Mouse (Mus musculus): ENCODE measurements around the gene Mgarp. TPM values are rescaled to one million over a fixed set of nuclear protein-coding genes. Genes with fewer than 3 reads are reported as not detected.
"Not testable (repeated sequence)": the region's sequence is repeated elsewhere in the genome, so short reads cannot be mapped to it uniquely, and the experiment has no call there.

Gene Mgarp
- 2.5 and 5.2 TPM in 2 replicates for polyA plus RNA-seq (2014; fragmentation: Nextera tagmentation; extraction: Ambion mirVana)

DNA sequence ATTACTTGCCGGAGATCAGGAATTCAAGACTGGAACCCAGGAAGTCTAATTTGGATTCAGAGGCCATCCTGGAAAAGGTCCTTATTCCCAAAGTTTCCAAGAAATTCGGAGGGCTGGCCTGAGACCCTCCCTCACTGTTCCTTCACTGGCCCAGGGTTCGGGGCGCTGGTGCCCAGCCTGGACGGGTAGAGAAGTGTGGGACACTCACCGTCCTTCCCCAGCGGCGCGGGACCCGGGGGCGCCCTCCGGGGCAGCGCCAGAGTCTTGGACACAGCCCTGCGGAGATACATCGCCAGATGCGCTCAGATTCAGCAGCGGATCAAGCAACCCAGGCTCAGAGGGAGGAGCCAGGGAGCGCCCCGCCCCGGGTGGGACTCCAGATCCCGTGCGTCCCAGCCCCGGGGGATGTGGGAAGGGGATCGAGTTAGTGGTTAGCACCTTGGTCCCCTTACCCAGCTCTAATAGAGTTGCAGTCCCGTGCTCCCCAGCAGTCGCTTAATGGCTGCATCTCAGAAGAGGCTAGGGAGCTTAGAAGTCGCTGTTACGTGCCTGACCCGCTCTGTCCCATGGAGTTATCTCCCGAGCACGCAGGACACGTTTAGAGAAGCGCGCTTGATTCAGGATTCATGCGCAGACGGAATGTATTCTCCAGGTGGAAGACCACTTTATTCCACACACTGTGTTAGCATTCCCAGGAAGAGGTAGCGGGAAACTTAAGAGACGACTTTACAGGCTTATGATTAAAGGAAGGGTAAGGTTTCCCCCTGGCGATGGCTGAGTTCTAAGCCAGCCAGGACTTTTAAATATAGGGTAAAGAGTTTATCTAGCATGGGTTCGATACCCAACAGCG, at the start of gene Mgarp:
Gene Mgarp (minus strand): TSS at position 520 of the 850 bp plus-strand sequence.
- Histone ChIP-seq H3K4me3 (ENCODE audit: low read depth, low read length) (peak within 1 kb of the TSS; percentile 52), H3K27ac (replicated peaks; ENCODE audit: low read depth, low read length) (no peak within 1 kb of the TSS), H3K4me1 (ENCODE audit: control insufficient read depth, insufficient read depth, low read length) (no peaks in the 10 kb centered on the region; the same call in 1 of the 2 replicates), H3K27me3 (replicated peaks; ENCODE audit: control insufficient read depth, insufficient read depth, low read length) (peaks cover 9% of the 10 kb centered on the region), H3K9me3 (ENCODE audit: control insufficient read depth, low read length) (no peaks in the 10 kb centered on the region), H3K36me3 (ENCODE audit: control insufficient read depth, insufficient read depth, low read length) (no peaks in the 10 kb centered on the region), H3K9ac (ENCODE audit: low read depth, low read length) (peak within 1 kb of the TSS; percentile 60), H3K4me2 (ENCODE audit: low read depth, low read length) (peak within 1 kb of the TSS; percentile 72)
- ATAC-seq (ENCODE audit: low read depth) (peak; percentile 84), DNase-seq (ENCODE audit: low spot score) (peak; percentile 86)
- 2% methylated on average over 33 of the region's 41 CpGs for WGBS

- Histone ChIP-seq H3K27me3 (replicated peaks; ENCODE audit: control insufficient read depth, insufficient read depth, low read length) (no peaks in the 10 kb centered on the region), H3K9ac (ENCODE audit: low read depth, low read length) (no peak overlapping the region), H3K27ac (replicated peaks; ENCODE audit: low read depth, low read length) (no peak overlapping the region), H3K9me3 (ENCODE audit: control insufficient read depth, low read length) (no peaks in the 10 kb centered on the region), H3K4me3 (ENCODE audit: low read depth, low read length) (no peak overlapping the region), H3K4me2 (ENCODE audit: low read depth, low read length) (no peak overlapping the region), H3K36me3 (ENCODE audit: control insufficient read depth, insufficient read depth, low read length) (peaks cover 21% of the 10 kb centered on the region), H3K4me1 (ENCODE audit: control insufficient read depth, insufficient read depth, low read length) (no peaks in the 10 kb centered on the region)
- no peak for DNase-seq (ENCODE audit: low spot score)
- WGBS: 78% methylated on average over 3 of the region's 3 CpGs
- ATAC-seq (ENCODE audit: low read depth): no peak
Observed at GRCm38 (mm10) chr3:51434871-51435595, 38.5 kb upstream of the Mgarp start.

DNA sequence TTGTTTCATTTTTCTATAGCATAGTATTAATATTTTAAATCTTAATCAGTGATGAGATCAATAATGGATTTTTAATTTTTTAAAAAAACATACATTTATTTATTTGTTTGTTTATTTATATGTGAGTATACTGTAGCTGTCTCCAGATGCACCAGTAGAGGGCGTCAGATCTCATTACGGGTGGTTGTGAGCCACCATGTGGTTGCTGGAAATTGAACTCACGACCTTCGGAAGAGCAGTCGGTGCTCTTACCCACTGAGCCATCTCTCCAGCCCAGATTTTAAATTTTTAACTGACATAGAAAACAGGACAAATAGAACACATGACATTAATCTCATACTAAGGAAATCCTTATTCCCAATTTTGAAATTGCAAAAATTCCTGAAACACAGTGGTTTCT, 37.8 kb upstream of the Mgarp start:
- H3K4me3 ChIP-seq (ENCODE audit: low read depth, low read length); H3K4me1 ChIP-seq (ENCODE audit: control insufficient read depth, insufficient read depth, low read length); H3K27me3 ChIP-seq (replicated peaks; ENCODE audit: control insufficient read depth, insufficient read depth, low read length); H3K4me2 ChIP-seq (ENCODE audit: low read depth, low read length); H3K27ac ChIP-seq (replicated peaks; ENCODE audit: low read depth, low read length); ATAC-seq (ENCODE audit: low read depth); DNase-seq (ENCODE audit: low spot score); H3K9me3 ChIP-seq (ENCODE audit: control insufficient read depth, low read length); H3K9ac ChIP-seq (ENCODE audit: low read depth, low read length): not testable (repeated sequence)
- H3K36me3 ChIP-seq (ENCODE audit: control insufficient read depth, insufficient read depth, low read length): peaks cover 18% of the 10 kb centered on the region
- 84% methylated on average over 5 of the region's 5 CpGs for WGBS

DNA sequence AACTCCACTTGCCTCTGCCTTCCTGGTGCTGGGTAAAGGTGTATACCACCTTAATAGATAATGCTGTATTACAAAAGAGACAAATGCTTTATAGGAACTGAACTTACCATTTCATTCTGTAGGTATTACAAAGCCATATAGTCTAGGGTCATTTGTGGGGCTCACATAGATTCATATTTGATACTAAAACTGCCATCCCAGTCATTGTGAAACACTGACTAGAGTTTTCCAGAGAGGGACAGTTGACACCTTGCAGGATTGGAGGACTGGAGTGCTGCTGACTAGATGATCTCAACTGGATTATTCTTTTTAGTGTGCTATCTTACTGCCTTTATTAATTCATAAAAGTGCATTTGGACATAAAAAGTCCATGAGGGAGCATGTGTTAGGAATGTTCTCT, 28.9 kb upstream of the Mgarp start:
- Histone ChIP-seq H3K4me2 (ENCODE audit: low read depth, low read length) (no peak overlapping the region), H3K36me3 (ENCODE audit: control insufficient read depth, insufficient read depth, low read length) (0 out of 2 replicates have a peak, but pooled peaks cover 3% of the 10 kb centered on the region), H3K9me3 (ENCODE audit: control insufficient read depth, low read length) (no peaks in the 10 kb centered on the region), H3K27me3 (replicated peaks; ENCODE audit: control insufficient read depth, insufficient read depth, low read length) (no peaks in the 10 kb centered on the region), H3K27ac (replicated peaks; ENCODE audit: low read depth, low read length) (no peak overlapping the region), H3K4me1 (ENCODE audit: control insufficient read depth, insufficient read depth, low read length) (no peaks in the 10 kb centered on the region), H3K9ac (ENCODE audit: low read depth, low read length) (no peak overlapping the region), H3K4me3 (ENCODE audit: low read depth, low read length) (no peak overlapping the region)
- ATAC-seq (ENCODE audit: low read depth) (no peak), DNase-seq (ENCODE audit: low spot score) (no peak)

DNA sequence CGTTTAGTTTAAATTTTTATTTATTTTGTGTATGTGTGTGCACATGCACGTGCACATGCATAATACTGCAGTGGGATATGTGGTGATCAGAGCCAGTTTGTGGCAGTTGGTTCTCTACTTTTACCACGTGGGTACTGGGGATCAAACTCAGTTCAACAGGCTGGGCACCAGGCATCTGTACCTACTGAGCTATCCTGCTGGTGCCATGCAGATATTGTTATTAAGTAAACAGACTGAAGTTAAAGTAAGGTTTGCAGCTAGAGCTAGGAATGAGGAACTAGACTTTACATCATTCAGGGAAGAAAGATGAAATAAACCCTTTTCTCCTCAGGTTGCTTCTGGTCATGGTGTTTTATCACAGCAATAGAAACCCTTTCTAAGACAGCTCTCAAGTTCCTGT, 25.4 kb upstream of the Mgarp start:
- H3K4me2 ChIP-seq (ENCODE audit: low read depth, low read length): no peak overlapping the region
- H3K4me1 ChIP-seq (ENCODE audit: control insufficient read depth, insufficient read depth, low read length): peaks cover 13% of the 10 kb centered on the region
- H3K36me3 ChIP-seq (ENCODE audit: control insufficient read depth, insufficient read depth, low read length): 0 out of 2 replicates have a peak, but pooled peaks cover 3% of the 10 kb centered on the region
- DNase-seq (ENCODE audit: low spot score) (no peak), ATAC-seq (ENCODE audit: low read depth) (no peak)
- 69% methylated on average over 3 of the region's 3 CpGs for WGBS
- no peaks in the 10 kb centered on the region for H3K27me3 ChIP-seq (replicated peaks; ENCODE audit: control insufficient read depth, insufficient read depth, low read length)
- no peaks in the 10 kb centered on the region for H3K9me3 ChIP-seq (ENCODE audit: control insufficient read depth, low read length)
- no peak overlapping the region for H3K9ac ChIP-seq (ENCODE audit: low read depth, low read length)
- H3K4me3 ChIP-seq (ENCODE audit: low read depth, low read length): no peak overlapping the region
- H3K27ac ChIP-seq (replicated peaks; ENCODE audit: low read depth, low read length): no peak overlapping the region

DNA sequence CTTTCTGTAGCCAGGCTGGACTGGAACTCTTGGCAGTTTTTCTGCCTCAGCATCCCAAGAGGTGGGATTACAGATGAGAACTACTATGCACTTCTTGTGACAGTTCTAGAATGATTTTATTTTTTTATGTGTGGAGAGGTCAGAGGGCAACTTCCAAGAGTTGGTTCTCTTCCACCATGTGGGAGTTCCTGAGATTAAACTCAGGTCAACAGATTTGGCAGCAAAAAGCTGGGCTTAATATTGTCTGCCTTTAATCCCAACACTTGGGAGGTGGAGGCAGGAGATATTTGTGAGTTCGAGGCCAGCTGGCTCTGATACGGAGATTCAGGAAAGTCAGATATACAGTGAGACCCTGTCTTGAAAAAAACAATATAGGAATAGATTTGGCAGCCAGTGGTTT, 21.4 kb upstream of the Mgarp start:
- no peak overlapping the region for H3K9ac ChIP-seq (ENCODE audit: low read depth, low read length)
- peak overlapping the region; percentile 72 for H3K4me2 ChIP-seq (ENCODE audit: low read depth, low read length)
- H3K27me3 ChIP-seq (replicated peaks; ENCODE audit: control insufficient read depth, insufficient read depth, low read length): no peaks in the 10 kb centered on the region
- H3K36me3 ChIP-seq (ENCODE audit: control insufficient read depth, insufficient read depth, low read length): 0 out of 2 replicates have a peak, but pooled peaks cover 3% of the 10 kb centered on the region
- peaks cover 19% of the 10 kb centered on the region for H3K4me1 ChIP-seq (ENCODE audit: control insufficient read depth, insufficient read depth, low read length)
- H3K9me3 ChIP-seq (ENCODE audit: control insufficient read depth, low read length): no peaks in the 10 kb centered on the region
- DNase-seq (ENCODE audit: low spot score) (no peak), ATAC-seq (ENCODE audit: low read depth) (no peak)
- peak overlapping the region; percentile 97; the same call in 1 of the 2 replicates for H3K4me3 ChIP-seq (ENCODE audit: low read depth, low read length)
- WGBS: 65% methylated on average over 2 of the region's 2 CpGs
- no peak overlapping the region for H3K27ac ChIP-seq (replicated peaks; ENCODE audit: low read depth, low read length)

DNA sequence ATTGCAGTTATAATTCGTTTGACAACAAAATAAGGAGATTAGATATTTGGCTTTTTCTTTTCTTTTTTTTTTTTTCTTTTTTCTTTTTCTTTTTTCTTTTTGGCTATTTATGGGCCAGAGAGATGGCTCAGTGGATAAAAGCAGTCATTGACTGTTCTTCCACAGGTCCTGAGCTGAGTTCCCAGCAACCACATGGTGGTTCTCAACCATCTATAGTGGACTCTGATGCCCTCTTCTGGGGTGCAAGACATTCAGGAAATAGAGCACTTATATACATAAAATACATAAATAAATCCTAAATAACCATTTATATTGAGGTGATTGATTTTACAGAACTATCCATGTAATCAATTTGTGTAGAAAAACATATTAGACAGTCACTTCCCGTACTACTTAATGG, 20.9 kb upstream of the Mgarp start:
- no peaks in the 10 kb centered on the region for H3K9me3 ChIP-seq (ENCODE audit: control insufficient read depth, low read length)

GRCm38 (mm10) chr3:51417135-51417458, 20.6 kb upstream of the Mgarp start:
- Histone ChIP-seq H3K9me3 (ENCODE audit: control insufficient read depth, low read length) (no peaks in the 10 kb centered on the region), H3K4me1 (ENCODE audit: control insufficient read depth, insufficient read depth, low read length) (peaks cover 19% of the 10 kb centered on the region), H3K27me3 (replicated peaks; ENCODE audit: control insufficient read depth, insufficient read depth, low read length) (no peaks in the 10 kb centered on the region), H3K4me2 (ENCODE audit: low read depth, low read length) (peak overlapping the region; percentile 72), H3K36me3 (ENCODE audit: control insufficient read depth, insufficient read depth, low read length) (0 out of 2 replicates have a peak, but pooled peaks cover 3% of the 10 kb centered on the region), H3K9ac (ENCODE audit: low read depth, low read length) (peak overlapping the region; percentile 98), H3K4me3 (ENCODE audit: low read depth, low read length) (peak overlapping the region; percentile 97), H3K27ac (replicated peaks; ENCODE audit: low read depth, low read length) (peak overlapping the region; percentile 95)
- DNase-seq (ENCODE audit: low spot score) (no peak), ATAC-seq (ENCODE audit: low read depth) (no peak)
- WGBS: 5% methylated on average over 8 of the region's 8 CpGs

More for the DNA sequence above, 20.9 kb upstream of the Mgarp start:
- 0 out of 2 replicates have a peak, but pooled peaks cover 3% of the 10 kb centered on the region for H3K36me3 ChIP-seq (ENCODE audit: control insufficient read depth, insufficient read depth, low read length)
- no peak overlapping the region for H3K27ac ChIP-seq (replicated peaks; ENCODE audit: low read depth, low read length)
- no peaks in the 10 kb centered on the region for H3K27me3 ChIP-seq (replicated peaks; ENCODE audit: control insufficient read depth, insufficient read depth, low read length)
- H3K4me2 ChIP-seq (ENCODE audit: low read depth, low read length): peak overlapping the region; percentile 72
- peaks cover 19% of the 10 kb centered on the region for H3K4me1 ChIP-seq (ENCODE audit: control insufficient read depth, insufficient read depth, low read length)
- no peak for DNase-seq (ENCODE audit: low spot score)
- no peak overlapping the region for H3K9ac ChIP-seq (ENCODE audit: low read depth, low read length)
- peak overlapping the region; percentile 97 for H3K4me3 ChIP-seq (ENCODE audit: low read depth, low read length)
- ATAC-seq (ENCODE audit: low read depth): no peak
- WGBS: 37% methylated on average over 2 of the region's 2 CpGs
